Mouse (Mus musculus): Measurements from ENCODE around the gene Acap1. TPM values are rescaled to one million over a fixed set of nuclear protein-coding genes. Genes with fewer than 3 reads are reported as not detected.

Gene Acap1
- polyA plus RNA-seq, 1 experiment = 0.13 TPM

- no peak overlapping the region for H3K27ac ChIP-seq (ENCODE audit: insufficient read depth, low read length)
These were observed 15.6 kb downstream of the Acap1 start for GRCm38 (mm10) chr11:69879711-69880110.

GRCm38 (mm10) chr11:69878952-69879351, 16.4 kb downstream of the Acap1 start:
- H3K27ac ChIP-seq (ENCODE audit: insufficient read depth, low read length) = no peak overlapping the region
- no peak overlapping the region for H3K4me3 ChIP-seq (ENCODE audit: insufficient read depth, low read length)
- TF ChIP-seq CTCF (IDR thresholded peaks at IDR 0.05; ENCODE audit: extremely low read depth, insufficient read depth, low read length) (no peak), POLR2A (IDR thresholded peaks at IDR 0.05; ENCODE audit: extremely low read depth, insufficient read depth, low read length) (no peak)
- no peaks in the 10 kb centered on the region for H3K4me1 ChIP-seq (ENCODE audit: control insufficient read depth, insufficient read depth, low read length)

More at GRCm38 (mm10) chr11:69879711-69880110, 15.6 kb downstream of the Acap1 start:
- Histone ChIP-seq H3K4me3 (ENCODE audit: insufficient read depth, low read length) (no peak overlapping the region), H3K4me1 (ENCODE audit: control insufficient read depth, insufficient read depth, low read length) (no peaks in the 10 kb centered on the region)
- TF ChIP-seq CTCF (IDR thresholded peaks at IDR 0.05; ENCODE audit: extremely low read depth, insufficient read depth, low read length) = no peak
- no peak for TF ChIP-seq POLR2A (IDR thresholded peaks at IDR 0.05; ENCODE audit: extremely low read depth, insufficient read depth, low read length)

GRCm38 (mm10) chr11:69878399-69878798, 16.9 kb downstream of the Acap1 start:
- Histone ChIP-seq H3K4me1 (ENCODE audit: control insufficient read depth, insufficient read depth, low read length) (no peaks in the 10 kb centered on the region), H3K27ac (ENCODE audit: insufficient read depth, low read length) (no peak overlapping the region), H3K4me3 (ENCODE audit: insufficient read depth, low read length) (no peak overlapping the region)
- TF ChIP-seq POLR2A (IDR thresholded peaks at IDR 0.05; ENCODE audit: extremely low read depth, insufficient read depth, low read length) = no peak
- TF ChIP-seq CTCF (IDR thresholded peaks at IDR 0.05; ENCODE audit: extremely low read depth, insufficient read depth, low read length) = no peak

- Histone ChIP-seq H3K27ac (ENCODE audit: insufficient read depth, low read length) (no peak within 1 kb of the TSS), H3K4me3 (ENCODE audit: insufficient read depth, low read length) (no peak within 1 kb of the TSS), H3K4me1 (ENCODE audit: control insufficient read depth, insufficient read depth, low read length) (no peaks in the 10 kb centered on the region)
- no peak for TF ChIP-seq CTCF (IDR thresholded peaks at IDR 0.05; ENCODE audit: extremely low read depth, insufficient read depth, low read length)
These were observed 17.5 kb downstream of the Acap1 start, which contains the start of gene Tmem95 for GRCm38 (mm10) chr11:69877878-69878277. TSS of gene Tmem95 (minus strand) at chr11:69878018.

GRCm38 (mm10) chr11:69876867-69877266, 18.5 kb downstream of the Acap1 start:
- Histone ChIP-seq H3K4me3 (ENCODE audit: insufficient read depth, low read length) (no peak overlapping the region), H3K4me1 (ENCODE audit: control insufficient read depth, insufficient read depth, low read length) (no peaks in the 10 kb centered on the region), H3K27ac (ENCODE audit: insufficient read depth, low read length) (no peak overlapping the region)
- TF ChIP-seq POLR2A (IDR thresholded peaks at IDR 0.05; ENCODE audit: extremely low read depth, insufficient read depth, low read length) (no peak), CTCF (IDR thresholded peaks at IDR 0.05; ENCODE audit: extremely low read depth, insufficient read depth, low read length) (peak; percentile 71)

- Histone ChIP-seq H3K4me1 (ENCODE audit: control insufficient read depth, insufficient read depth, low read length) (no peaks in the 10 kb centered on the region), H3K27ac (ENCODE audit: insufficient read depth, low read length) (no peak overlapping the region), H3K4me3 (ENCODE audit: insufficient read depth, low read length) (no peak overlapping the region)
- TF ChIP-seq CTCF (IDR thresholded peaks at IDR 0.05; ENCODE audit: extremely low read depth, insufficient read depth, low read length) (no peak), POLR2A (IDR thresholded peaks at IDR 0.05; ENCODE audit: extremely low read depth, insufficient read depth, low read length) (no peak)
These were observed 19.2 kb downstream of the Acap1 start for GRCm38 (mm10) chr11:69876186-69876585.

GRCm38 (mm10) chr11:69872451-69872850, 22.9 kb downstream of the Acap1 start:
- Histone ChIP-seq H3K4me3 (ENCODE audit: insufficient read depth, low read length) (no peak overlapping the region), H3K27ac (ENCODE audit: insufficient read depth, low read length) (no peak overlapping the region), H3K4me1 (ENCODE audit: control insufficient read depth, insufficient read depth, low read length) (no peaks in the 10 kb centered on the region)
- TF ChIP-seq CTCF (IDR thresholded peaks at IDR 0.05; ENCODE audit: extremely low read depth, insufficient read depth, low read length) = no peak
- TF ChIP-seq POLR2A (IDR thresholded peaks at IDR 0.05; ENCODE audit: extremely low read depth, insufficient read depth, low read length) = no peak

- TF ChIP-seq CTCF (IDR thresholded peaks at IDR 0.05; ENCODE audit: extremely low read depth, insufficient read depth, low read length) = no peak
- no peak for TF ChIP-seq POLR2A (IDR thresholded peaks at IDR 0.05; ENCODE audit: extremely low read depth, insufficient read depth, low read length)
- no peak overlapping the region for H3K4me3 ChIP-seq (ENCODE audit: insufficient read depth, low read length)
- H3K27ac ChIP-seq (ENCODE audit: insufficient read depth, low read length) = no peak overlapping the region
- no peaks in the 10 kb centered on the region for H3K4me1 ChIP-seq (ENCODE audit: control insufficient read depth, insufficient read depth, low read length)
These were observed 23.5 kb downstream of the Acap1 start for GRCm38 (mm10) chr11:69871822-69872221.

- no peak for TF ChIP-seq CTCF (IDR thresholded peaks at IDR 0.05; ENCODE audit: extremely low read depth, insufficient read depth, low read length)
- no peak for TF ChIP-seq POLR2A (IDR thresholded peaks at IDR 0.05; ENCODE audit: extremely low read depth, insufficient read depth, low read length)
- Histone ChIP-seq H3K4me1 (ENCODE audit: control insufficient read depth, insufficient read depth, low read length) (peaks cover 2% of the 10 kb centered on the region; the same call in 1 of the 2 replicates), H3K27ac (ENCODE audit: insufficient read depth, low read length) (no peak overlapping the region), H3K4me3 (ENCODE audit: insufficient read depth, low read length) (no peak overlapping the region)
These were observed 24.9 kb downstream of the Acap1 start for GRCm38 (mm10) chr11:69870289-69871069.

GRCm38 (mm10) chr11:69867335-69867734, 28.0 kb downstream of the Acap1 start:
- Histone ChIP-seq H3K4me3 (ENCODE audit: insufficient read depth, low read length) (no peak overlapping the region), H3K4me1 (ENCODE audit: control insufficient read depth, insufficient read depth, low read length) (peaks cover 2% of the 10 kb centered on the region; the same call in 1 of the 2 replicates), H3K27ac (ENCODE audit: insufficient read depth, low read length) (no peak overlapping the region)
- no peak for TF ChIP-seq POLR2A (IDR thresholded peaks at IDR 0.05; ENCODE audit: extremely low read depth, insufficient read depth, low read length)
- TF ChIP-seq CTCF (IDR thresholded peaks at IDR 0.05; ENCODE audit: extremely low read depth, insufficient read depth, low read length) = no peak

Measured in cortical plate, adult 2 months (tissue).